Mouse (Mus musculus) CD8-positive naive resting alpha-beta T cell, adult 2 months (primary cell): Measurements from ENCODE around the gene Nmb.

ENCODE experiments used
- DNase-seq, 2 experiments: peaks; one replicate each; pipeline ENCODE4 v3.0.0; 2022; ENCODE audit warnings: low read depth in 2 of 2, low spot score in 2 of 2

Nmb gene

GRCm38 (mm10) chr7:80860729-80861274, 44.1 kb downstream of the Nmb start, which contains the start of gene Zscan2:
Gene Zscan2 (plus strand): TSS chr7:80860920.
- peak; percentile 79 to 84 for DNase-seq

- DNase-seq, result peak; percentile 56 to 74
Observed at GRCm38 (mm10) chr7:80860227-80860626, 44.6 kb downstream of the Nmb start.

GRCm38 (mm10) chr7:80857181-80857580, 47.7 kb downstream of the Nmb start:
- DNase-seq, result peak; percentile 72 to 86

GRCm38 (mm10) chr7:80855316-80855715, 49.6 kb downstream of the Nmb start:
- no peak for DNase-seq

GRCm38 (mm10) chr7:80853218-80853617, 51.7 kb downstream of the Nmb start:
- DNase-seq, result no peak
